Mouse (Mus musculus) forebrain, embryonic 11.5 days (tissue): Measurements from ENCODE around the gene Slc25a19. TPM values are rescaled to one million over a fixed set of nuclear protein-coding genes. Genes with fewer than 3 reads are reported as not detected.
"Not testable (repeated sequence)": the region's sequence is repeated elsewhere in the genome, so short reads cannot be mapped to it uniquely, and the experiment has no call there.

Experiments
- ATAC-seq: fragments of 200-750 bp; cut with Nextera tagmentation; replicated peaks from 2 replicates; pipeline ENCODE4 v1.8.0; 2017; ENCODE audit warnings: moderate TSS enrichment; ENCODE audit not compliant: low FRiP score
- DNase-seq: peaks from one replicate; pipeline ENCODE4 v3.0.0-alpha.2; 2017; ENCODE audit warnings: low spot score
- H3K27ac ChIP-seq: fragments of 300-500 bp; sonication (generic); 2 replicates; pipeline ENCODE4 v1.5.1; 2014; ENCODE audit warnings: low read depth, low read length
- H3K27me3 ChIP-seq: fragments of 300-500 bp; sonication (generic); 2 replicates; pipeline ENCODE4 v1.6.1; 2014; ENCODE audit warnings: mild to moderate bottlenecking, low read length, mixed read lengths; ENCODE audit not compliant: control insufficient read depth, insufficient read depth
- H3K36me3 ChIP-seq: fragments of 300-500 bp; sonication (generic); 2 replicates; pipeline ENCODE4 v1.6.1; 2014; ENCODE audit warnings: mild to moderate bottlenecking, low read length, moderate library complexity, mixed read lengths; ENCODE audit not compliant: control insufficient read depth, insufficient read depth
- H3K4me1 ChIP-seq: fragments of 300-500 bp; sonication (generic); replicated peaks from 2 replicates; pipeline ENCODE4 v1.6.1; 2014; ENCODE audit warnings: low read length, mixed read lengths; ENCODE audit not compliant: control insufficient read depth, insufficient read depth
- H3K4me2 ChIP-seq: fragments of 300-500 bp; sonication (generic); 2 replicates; pipeline ENCODE4 v1.6.1; 2014; ENCODE audit warnings: low read depth, mild to moderate bottlenecking, low read length, moderate library complexity, mixed read lengths; ENCODE audit not compliant: severe bottlenecking
- H3K4me3 ChIP-seq: fragments of 300-500 bp; sonication (generic); 2 replicates; pipeline ENCODE4 v1.5.1; 2014; ENCODE audit warnings: low read depth, low read length
- H3K9ac ChIP-seq: fragments of 300-500 bp; sonication (generic); 2 replicates; pipeline ENCODE4 v1.6.1; 2014; ENCODE audit warnings: low read length
- H3K9me3 ChIP-seq: fragments of 300-500 bp; sonication (generic); 2 replicates; pipeline ENCODE4 v1.6.1; 2016; ENCODE audit warnings: low read length, mixed read lengths; ENCODE audit not compliant: control insufficient read depth
- WGBS: fragments of 180-500 bp; shearing (Covaris S2); extraction: QIAGEN DNeasy Blood & Tissue Kit; methylation state at CpG from one replicate; pipeline ENCODE4 v1.1.7; 2014; 5-methylcytosine and 5-hydroxymethylcytosine counted together
- polyA plus RNA-seq: library from polyadenylated mRNA; unstranded; fragments of >200 nt; fragmentation: Nextera tagmentation; extraction: Ambion mirVana; gene quantifications from 2 replicates; pipeline ENCODE4 v1.2.1, GENCODE M21; 2014

Gene Slc25a19
- polyA plus RNA-seq, 1 experiment from 2014 or later, result 26.4 TPM

DNA sequence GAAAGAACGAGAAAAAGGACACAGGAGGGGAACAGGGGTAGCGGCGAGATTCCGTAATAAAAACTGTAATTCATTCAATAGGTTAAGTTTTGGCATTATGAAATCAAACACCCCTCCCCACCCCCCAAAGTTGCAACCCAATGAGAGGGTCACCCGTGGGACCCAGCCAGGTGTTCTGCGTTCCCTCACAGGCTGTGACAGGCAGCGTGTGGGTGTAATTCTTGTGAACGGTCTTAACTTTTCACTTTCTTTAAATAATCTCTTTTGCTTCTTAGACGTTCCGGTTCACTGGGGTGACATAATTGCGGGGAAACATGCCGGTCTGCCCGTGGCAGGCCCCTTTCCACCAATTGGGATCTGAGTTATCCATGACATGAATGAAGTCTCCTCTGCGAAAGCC lies 17.4 kb upstream of the Slc25a19 start:
- H3K4me3 ChIP-seq, H3K9ac ChIP-seq, H3K36me3 ChIP-seq, H3K4me1 ChIP-seq, H3K4me2 ChIP-seq, ATAC-seq, H3K9me3 ChIP-seq, DNase-seq, H3K27ac ChIP-seq, H3K27me3 ChIP-seq: not testable (repeated sequence)
- WGBS, result 94% methylated on average over 14 of the region's 14 CpGs

DNA sequence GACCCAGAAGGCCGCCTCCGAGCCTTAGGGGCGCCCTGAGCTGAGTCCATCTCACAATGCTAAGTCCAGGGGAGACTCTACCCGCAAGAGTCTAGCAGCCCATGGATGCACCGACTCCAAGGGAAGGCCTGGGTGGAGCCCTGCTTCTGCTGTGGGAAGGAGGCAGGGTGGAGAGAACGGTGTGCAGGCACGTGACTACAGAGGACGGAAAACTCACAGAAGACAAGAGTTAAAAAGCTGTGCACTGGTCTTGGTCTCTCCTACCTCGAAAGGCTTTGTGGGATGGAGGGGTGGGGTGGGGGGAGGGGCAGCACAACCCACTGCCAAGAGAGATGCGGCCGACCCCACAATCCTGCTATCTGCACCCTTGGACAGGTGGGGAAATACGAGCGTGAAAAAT lies 16.2 kb upstream of the Slc25a19 start:
- Histone ChIP-seq H3K4me2 (no peak overlapping the region), H3K9me3 (no peaks in the 10 kb centered on the region), H3K9ac (no peak overlapping the region), H3K4me3 (no peak overlapping the region), H3K27me3 (no peaks in the 10 kb centered on the region), H3K36me3 (no peaks in the 10 kb centered on the region; the same call in 1 of the 2 replicates), H3K27ac (no peak overlapping the region), H3K4me1 (no peaks in the 10 kb centered on the region)
- no peak for ATAC-seq
- 91% methylated on average over 13 of the region's 13 CpGs for WGBS
- DNase-seq, result no peak

DNA sequence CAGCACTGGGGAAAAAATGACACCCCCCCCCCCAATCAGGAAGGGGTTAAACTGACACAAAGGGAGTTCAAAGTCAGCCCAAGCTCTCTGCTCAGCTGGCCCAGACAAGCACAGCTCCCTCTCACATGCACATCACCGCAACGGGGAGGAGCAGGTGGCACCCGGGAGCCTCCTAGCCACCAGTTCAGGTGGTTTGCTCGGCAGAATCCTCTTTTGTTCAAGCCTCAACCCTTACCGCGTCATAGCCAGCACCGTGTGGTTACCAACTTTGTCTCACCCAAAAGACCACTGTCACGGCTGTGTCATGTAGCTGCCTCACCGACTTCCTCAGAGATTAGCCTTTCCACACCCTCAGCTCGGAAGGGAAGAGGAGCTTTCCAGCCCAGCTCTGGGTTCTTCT lies 15.2 kb upstream of the Slc25a19 start:
- Histone ChIP-seq H3K4me1 (no peaks in the 10 kb centered on the region), H3K9ac (no peak overlapping the region), H3K4me3 (no peak overlapping the region), H3K27me3 (no peaks in the 10 kb centered on the region), H3K9me3 (no peaks in the 10 kb centered on the region), H3K4me2 (no peak overlapping the region), H3K36me3 (no peaks in the 10 kb centered on the region; the same call in 1 of the 2 replicates), H3K27ac (no peak overlapping the region)
- ATAC-seq, result no peak
- no peak for DNase-seq
- WGBS, result 80% methylated on average over 10 of the region's 10 CpGs

GRCm38 (mm10) chr11:115642705-115643104 lies 14.6 kb upstream of the Slc25a19 start:
- no peak overlapping the region for H3K4me2 ChIP-seq
- H3K4me3 ChIP-seq, result no peak overlapping the region
- 91% methylated on average over 2 of the region's 2 CpGs for WGBS
- no peaks in the 10 kb centered on the region; the same call in 1 of the 2 replicates for H3K36me3 ChIP-seq
- no peak overlapping the region for H3K9ac ChIP-seq
- ATAC-seq (no peak), DNase-seq (no peak)
- no peaks in the 10 kb centered on the region for H3K27me3 ChIP-seq
- H3K27ac ChIP-seq, result no peak overlapping the region
- no peaks in the 10 kb centered on the region for H3K4me1 ChIP-seq
- H3K9me3 ChIP-seq, result no peaks in the 10 kb centered on the region

DNA sequence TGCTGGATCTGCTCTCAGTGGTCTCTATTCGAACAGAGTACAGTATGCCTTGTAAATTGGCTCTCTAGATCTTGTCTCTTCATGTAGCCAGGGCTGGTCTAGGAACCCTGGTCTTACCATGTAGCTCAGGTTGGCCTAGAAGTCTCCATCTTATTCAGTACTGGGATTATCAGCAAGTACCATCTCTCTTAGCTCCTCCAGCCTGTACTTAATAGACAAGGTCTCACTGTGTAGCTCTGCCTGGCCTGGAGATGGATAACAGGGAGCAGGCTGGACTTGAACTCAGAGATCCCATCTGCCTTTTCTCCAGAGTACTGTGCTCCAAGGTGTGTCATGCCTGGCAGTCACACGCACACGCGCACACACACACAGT lies 13.6 kb upstream of the Slc25a19 start:
- no peak overlapping the region for H3K9ac ChIP-seq
- H3K36me3 ChIP-seq, result no peaks in the 10 kb centered on the region; the same call in 1 of the 2 replicates
- H3K9me3 ChIP-seq, result no peaks in the 10 kb centered on the region
- no peak overlapping the region for H3K4me2 ChIP-seq
- DNase-seq (no peak), ATAC-seq (no peak)
- H3K27me3 ChIP-seq, result no peaks in the 10 kb centered on the region
- WGBS, result 86% methylated on average over 4 of the region's 4 CpGs
- no peak overlapping the region for H3K27ac ChIP-seq
- no peaks in the 10 kb centered on the region for H3K4me1 ChIP-seq
- H3K4me3 ChIP-seq, result no peak overlapping the region

- 64% methylated on average over 14 of the region's 14 CpGs for WGBS
- H3K36me3 ChIP-seq, result no peaks in the 10 kb centered on the region; the same call in 1 of the 2 replicates
These were observed 13.0 kb upstream of the Slc25a19 start for GRCm38 (mm10) chr11:115640978-115641663.

GRCm38 (mm10) chr11:115640311-115640828 lies 12.3 kb upstream of the Slc25a19 start:
- Histone ChIP-seq H3K4me1 (no peaks in the 10 kb centered on the region), H3K27ac (no peak overlapping the region), H3K9me3 (no peaks in the 10 kb centered on the region), H3K36me3 (no peaks in the 10 kb centered on the region; the same call in 1 of the 2 replicates), H3K4me2 (no peak overlapping the region), H3K9ac (no peak overlapping the region), H3K4me3 (no peak overlapping the region), H3K27me3 (no peaks in the 10 kb centered on the region)
- ATAC-seq, result no peak
- no peak for DNase-seq
- WGBS, result 88% methylated on average over 3 of the region's 4 CpGs

More at GRCm38 (mm10) chr11:115640978-115641663, 13.0 kb upstream of the Slc25a19 start:
- H3K4me1 ChIP-seq, result no peaks in the 10 kb centered on the region
- H3K9me3 ChIP-seq, result no peaks in the 10 kb centered on the region
- no peak overlapping the region for H3K4me3 ChIP-seq
- H3K9ac ChIP-seq, result no peak overlapping the region
- DNase-seq (no peak), ATAC-seq (no peak)
- H3K27ac ChIP-seq, result no peak overlapping the region
- no peak overlapping the region for H3K4me2 ChIP-seq
- no peaks in the 10 kb centered on the region for H3K27me3 ChIP-seq

GRCm38 (mm10) chr11:115639540-115639939 lies 11.4 kb upstream of the Slc25a19 start:
- Histone ChIP-seq H3K36me3 (no peaks in the 10 kb centered on the region; the same call in 1 of the 2 replicates), H3K27me3 (no peaks in the 10 kb centered on the region), H3K4me1 (no peaks in the 10 kb centered on the region), H3K27ac (no peak overlapping the region), H3K4me2 (no peak overlapping the region), H3K9me3 (no peaks in the 10 kb centered on the region), H3K4me3 (no peak overlapping the region), H3K9ac (no peak overlapping the region)
- WGBS, result 95% methylated on average over 4 of the region's 4 CpGs
- no peak for DNase-seq
- no peak for ATAC-seq
